Mouse (Mus musculus) E14TG2a.4 (cell line): ENCODE measurements at regions not wholly inside any gene's neighbourhood (a gene's known extent, or its start where the extent isn't known, plus 50 kb on each side); places are given as distances from the start of the nearest gene placed in this dataset.

Source experiments
- CTCF ChIP-seq: conservative IDR thresholded peaks from 2 replicates; pipeline ENCODE4 v1.5.1; 2014; ENCODE audit warnings: low read length
- NANOG ChIP-seq: IDR thresholded peaks from 2 replicates; pipeline ENCODE4 v1.6.1; 2014; ENCODE audit warnings: borderline replicate concordance, low read length, mixed read lengths
- POU5F1 ChIP-seq: IDR thresholded peaks from 2 replicates; pipeline ENCODE4 v1.6.1; 2014; ENCODE audit warnings: low read length, borderline replicate concordance

DNA sequence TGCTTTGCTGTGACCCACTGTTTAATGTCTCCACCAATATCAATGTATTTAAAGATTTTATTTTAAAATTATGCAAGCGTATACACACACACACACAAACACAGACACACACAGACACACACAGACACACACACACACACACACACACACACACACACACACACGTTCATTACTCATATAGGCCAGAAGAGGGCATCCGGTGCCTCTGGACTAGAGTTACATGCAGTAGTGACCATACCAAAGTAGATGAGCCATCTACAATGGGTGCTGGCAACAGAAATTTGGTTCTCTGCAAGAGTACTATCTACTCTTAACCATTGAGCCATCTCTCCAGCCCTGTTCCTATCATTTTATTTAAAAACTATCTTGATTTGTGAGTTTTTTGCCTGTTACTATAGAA lies 130.2 kb upstream of the Fstl4 start:
- no peak for TF ChIP-seq CTCF
- no peak for TF ChIP-seq POU5F1
- no peak for TF ChIP-seq NANOG
